8 mouse cellular contexts compared by ENCODE assay signal in the genomic region with DNA sequence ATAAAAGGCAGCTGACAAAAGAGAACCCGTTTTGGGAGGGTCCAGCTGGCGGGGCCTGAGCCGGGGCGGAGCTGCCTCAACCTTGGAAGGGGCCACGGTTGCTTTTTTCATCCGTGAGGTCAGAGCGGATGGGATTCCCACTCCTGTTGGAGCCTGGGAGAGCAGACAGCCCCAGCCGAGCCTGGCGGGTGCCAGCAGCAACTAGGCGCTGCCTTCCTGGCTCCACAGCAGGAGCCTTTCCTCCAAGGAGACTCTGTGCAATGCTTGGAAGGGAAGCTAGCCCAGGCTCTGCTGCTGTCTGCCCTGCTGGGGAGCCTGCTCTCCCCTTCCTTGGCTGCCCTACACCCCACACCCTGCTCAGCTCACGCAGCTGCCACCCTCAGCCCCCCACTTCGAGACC.
A peak's percentile ranks its signal among the peaks of the same experiment; 100 is the strongest.
DNase-seq lines count a peak whose midpoint lies in the region; ATAC-seq and TF ChIP-seq lines count a peak whose summit lies in the region.

No protein-coding gene starts in this region.

- H3K4me2 ChIP-seq in lung, embryonic 14.5 days = peak overlapping the region; percentile 46; the same call in 1 of the 2 replicates
- peak overlapping the region; percentile 54 for H3K4me2 ChIP-seq in heart, embryonic 13.5 days
- peak overlapping the region; percentile 10 for H3K4me2 ChIP-seq in midbrain, embryonic 15.5 days
- peak overlapping the region; percentile 46 for H3K4me2 ChIP-seq in stomach, postnatal 0 days (replicated peaks; ENCODE audit: low read depth)

- no peak overlapping the region for H3K4me3 ChIP-seq in lung, embryonic 14.5 days (ENCODE audit: low read depth, low read length)
- no peak overlapping the region for H3K4me3 ChIP-seq in lung, adult 2 months (replicated peaks; ENCODE audit: extremely low read depth, low read depth, low read length)
- 0 out of 2 replicates have a peak overlapping the region, but pooled peaks have one; percentile 14 for H3K4me3 ChIP-seq in forebrain, embryonic 10.5 days
- peak overlapping the region; percentile 26 for H3K4me3 ChIP-seq in heart, embryonic 13.5 days
- no peak overlapping the region for H3K4me3 ChIP-seq in midbrain, embryonic 15.5 days
- peak overlapping the region; percentile 22 for H3K4me3 ChIP-seq in stomach, postnatal 0 days (ENCODE audit: low read depth, low read length)

- TF ChIP-seq EP300 in stomach, postnatal 0 days (optimal IDR thresholded peaks at IDR 0.05) = no peak

- peak; percentile 60 for DNase-seq in lung, embryonic 14.5 days
- no peak for DNase-seq in lung, adult 2 months
- no peak for DNase-seq in forebrain, embryonic 10.5 days (ENCODE audit: extremely low spot score, low spot score)
- peak; percentile 10 to 19 for DNase-seq in layer of hippocampus, postnatal 14 days (ENCODE audit: low spot score in 2 of 2)
- peak; percentile 20 for DNase-seq in stomach, postnatal 0 days (ENCODE audit: low spot score)
- DNase-seq in thymus, postnatal 4 days = no peak

- ATAC-seq in lung, embryonic 14.5 days (ENCODE audit: insufficient read depth) = peak; percentile 69
- ATAC-seq in heart, embryonic 13.5 days (ENCODE audit: extremely low read depth, insufficient number of reproducible peaks, low FRiP score, low TSS enrichment) = no peak; the same call in 1 of the 2 replicates
- ATAC-seq in midbrain, embryonic 15.5 days (replicated peaks) = peak; percentile 33; the same call in 1 of the 2 replicates
- peak; percentile 26; the same call in 1 of the 2 replicates for ATAC-seq in stomach, postnatal 0 days (ENCODE audit: low FRiP score, low TSS enrichment)

- TF ChIP-seq POLR2A in lung, adult 2 months (IDR thresholded peaks at IDR 0.05; ENCODE audit: borderline replicate concordance, extremely low read depth, low read depth, low read length) = no peak

- H3K27me3 ChIP-seq in lung, embryonic 14.5 days (ENCODE audit: insufficient read depth, low read length) = no peaks in the 10 kb centered on the region
- H3K27me3 ChIP-seq in forebrain, embryonic 10.5 days (ENCODE audit: poor library complexity, severe bottlenecking) = peaks cover 17% of the 10 kb centered on the region
- H3K27me3 ChIP-seq in heart, embryonic 13.5 days (replicated peaks) = 0 out of 2 replicates have a peak, but pooled peaks cover 4% of the 10 kb centered on the region
- H3K27me3 ChIP-seq in midbrain, embryonic 15.5 days (replicated peaks) = no peaks in the 10 kb centered on the region
- no peaks in the 10 kb centered on the region for H3K27me3 ChIP-seq in stomach, postnatal 0 days (ENCODE audit: control insufficient read depth, insufficient read depth, low read length)

- WGBS in lung, embryonic 14.5 days = 11% methylated on average over 12 of the region's 12 CpGs
- 18% methylated on average over 12 of the region's 12 CpGs for WGBS in lung, adult 2 months
- 31% methylated on average over 12 of the region's 12 CpGs for WGBS in forebrain, embryonic 10.5 days
- 13% methylated on average over 11 of the region's 12 CpGs for WGBS in heart, embryonic 13.5 days
- WGBS in midbrain, embryonic 15.5 days = 16% methylated on average over 12 of the region's 12 CpGs
- 12% methylated on average over 11 of the region's 12 CpGs for WGBS in stomach, postnatal 0 days

- H3K9me3 ChIP-seq in lung, embryonic 14.5 days (ENCODE audit: low read depth, low read length) = no peaks in the 10 kb centered on the region
- H3K9me3 ChIP-seq in forebrain, embryonic 10.5 days = no peaks in the 10 kb centered on the region
- H3K9me3 ChIP-seq in heart, embryonic 13.5 days = no peaks in the 10 kb centered on the region
- no peaks in the 10 kb centered on the region for H3K9me3 ChIP-seq in midbrain, embryonic 15.5 days
- no peaks in the 10 kb centered on the region for H3K9me3 ChIP-seq in stomach, postnatal 0 days (ENCODE audit: control insufficient read depth, low read length)

- peak overlapping the region; percentile 32 for H3K9ac ChIP-seq in lung, embryonic 14.5 days
- peak overlapping the region; percentile 65 for H3K9ac ChIP-seq in heart, embryonic 13.5 days
- no peak overlapping the region for H3K9ac ChIP-seq in midbrain, embryonic 15.5 days
- H3K9ac ChIP-seq in stomach, postnatal 0 days (ENCODE audit: low read length) = peak overlapping the region; percentile 41

- peaks cover 9% of the 10 kb centered on the region for H3K4me1 ChIP-seq in lung, embryonic 14.5 days (ENCODE audit: insufficient read depth)
- H3K4me1 ChIP-seq in lung, adult 2 months (ENCODE audit: control insufficient read depth, insufficient read depth, low read length) = no peaks in the 10 kb centered on the region
- H3K4me1 ChIP-seq in forebrain, embryonic 10.5 days = peaks cover 22% of the 10 kb centered on the region
- peaks cover 18% of the 10 kb centered on the region for H3K4me1 ChIP-seq in heart, embryonic 13.5 days
- H3K4me1 ChIP-seq in midbrain, embryonic 15.5 days = peaks cover 6% of the 10 kb centered on the region
- no peaks in the 10 kb centered on the region for H3K4me1 ChIP-seq in stomach, postnatal 0 days (replicated peaks; ENCODE audit: control insufficient read depth, insufficient read depth)

- H3K27ac ChIP-seq in lung, embryonic 14.5 days (ENCODE audit: low read depth) = no peak overlapping the region; the same call in 1 of the 2 replicates
- peak overlapping the region; percentile 82 for H3K27ac ChIP-seq in forebrain, embryonic 10.5 days
- H3K27ac ChIP-seq in heart, embryonic 13.5 days (replicated peaks) = peak overlapping the region; percentile 41
- H3K27ac ChIP-seq in midbrain, embryonic 15.5 days = no peak overlapping the region
- peak overlapping the region; percentile 18; the same call in 1 of the 2 replicates for H3K27ac ChIP-seq in stomach, postnatal 0 days (replicated peaks)

- TF ChIP-seq CTCF in lung, embryonic 14.5 days (IDR thresholded peaks at IDR 0.05; ENCODE audit: low read depth) = no peak
- TF ChIP-seq CTCF in lung, adult 2 months (IDR thresholded peaks at IDR 0.05; ENCODE audit: insufficient read depth, low read length) = no peak
- TF ChIP-seq CTCF in stomach, postnatal 0 days (IDR thresholded peaks at IDR 0.05; ENCODE audit: low read depth) = no peak

- H3K36me3 ChIP-seq in lung, embryonic 14.5 days (ENCODE audit: insufficient read depth) = no peaks in the 10 kb centered on the region
- no peaks in the 10 kb centered on the region for H3K36me3 ChIP-seq in forebrain, embryonic 10.5 days (replicated peaks)
- H3K36me3 ChIP-seq in heart, embryonic 13.5 days = no peaks in the 10 kb centered on the region
- no peaks in the 10 kb centered on the region for H3K36me3 ChIP-seq in midbrain, embryonic 15.5 days (replicated peaks)
- no peaks in the 10 kb centered on the region for H3K36me3 ChIP-seq in stomach, postnatal 0 days (ENCODE audit: control insufficient read depth, insufficient read depth, low read length)

Comparison
In these comparisons a context has a peak if more than half of its experiments do, and no peak if none do; other contexts are left out.
1. DNase-seq: peak in lung, embryonic 14.5 days (single experiment), layer of hippocampus, postnatal 14 days (2 of 2) and stomach, postnatal 0 days (single experiment); none in lung, adult 2 months (single experiment), forebrain, embryonic 10.5 days (single experiment) and thymus, postnatal 4 days (single experiment).
2. H3K27ac ChIP-seq: peak in forebrain, embryonic 10.5 days (single experiment), heart, embryonic 13.5 days (single experiment) and stomach, postnatal 0 days (single experiment); none in lung, embryonic 14.5 days (single experiment) and midbrain, embryonic 15.5 days (single experiment).
3. H3K4me3 ChIP-seq: peak in forebrain, embryonic 10.5 days (single experiment), heart, embryonic 13.5 days (single experiment) and stomach, postnatal 0 days (single experiment); none in lung, embryonic 14.5 days (single experiment), lung, adult 2 months (single experiment) and midbrain, embryonic 15.5 days (single experiment).
4. Peak in every context shown above with its lines, with median percentiles within 50 percentile points of each other: H3K4me2 ChIP-seq.